Comparison of ENCODE assay signal across 10 mouse cellular contexts in genomic region chr10:101681437-101681912, GRCm38 (mm10). TPM values are rescaled to one million over a fixed set of nuclear protein-coding genes. Genes with fewer than 3 reads are reported as not detected.
DNase-seq lines count a peak whose midpoint lies in the region; ATAC-seq lines count a peak whose summit lies in the region.
"Had no signal": no experiment of that assay in that cellular context is flagged by ENCODE, and none has a peak within 500 bp of the region (broad histone marks: within the 10 kb centered on the region; RNA-seq: fewer than 3 reads in every experiment).

Mgat4c (plus strand) TSS chr10:101681487.

- DNase-seq in cerebellum, adult 18-20 months, result peak; percentile 1 to 2
- no peak for DNase-seq in cerebellum, adult 11-12 months
- peak; percentile 27 for DNase-seq in layer of hippocampus, adult 9-10 months (ENCODE audit: low spot score)
- no peak for DNase-seq in spleen, postnatal 4 days (ENCODE audit: low spot score in 2 of 2)
- DNase-seq in T-cell, adult 2 months (ENCODE audit: low spot score), result no peak
- DNase-seq in thymus, postnatal 36 days, result no peak

- 39% methylated on average over 6 of the region's 6 CpGs for WGBS in forebrain, embryonic 15.5 days
- WGBS in neural tube, embryonic 14.5 days, result 28% methylated on average over 6 of the region's 6 CpGs

- peak within 1 kb of the TSS; percentile 8; the same call in 1 of the 2 replicates for H3K9ac ChIP-seq in forebrain, embryonic 15.5 days (replicated peaks)
- no peak within 1 kb of the TSS for H3K9ac ChIP-seq in neural tube, embryonic 14.5 days (replicated peaks; ENCODE audit: low read depth, low read length)
- H3K9ac ChIP-seq: liver, embryonic 12.5 days had no signal

- H3K4me1 ChIP-seq in forebrain, embryonic 15.5 days, result no peaks in the 10 kb centered on the region
- H3K4me1 ChIP-seq in neural tube, embryonic 14.5 days (ENCODE audit: control insufficient read depth, insufficient read depth, low read length), result no peaks in the 10 kb centered on the region
- H3K4me1 ChIP-seq: heart, embryonic 10.5 days; liver, embryonic 12.5 days had no signal

- H3K27me3 ChIP-seq in forebrain, embryonic 15.5 days, result no peaks in the 10 kb centered on the region
- no peaks in the 10 kb centered on the region for H3K27me3 ChIP-seq in neural tube, embryonic 14.5 days (ENCODE audit: control insufficient read depth, insufficient read depth, low read length)
- H3K27me3 ChIP-seq: liver, embryonic 12.5 days had no signal

- H3K4me3 ChIP-seq in forebrain, embryonic 15.5 days, result peak within 1 kb of the TSS; percentile 22
- peak within 1 kb of the TSS; percentile 19 for H3K4me3 ChIP-seq in neural tube, embryonic 14.5 days (ENCODE audit: low read depth, low read length)
- H3K4me3 ChIP-seq: heart, embryonic 10.5 days; liver, embryonic 12.5 days had no signal

- peak within 1 kb of the TSS; percentile 79 for H3K27ac ChIP-seq in forebrain, embryonic 15.5 days (replicated peaks)
- H3K27ac ChIP-seq in neural tube, embryonic 14.5 days (ENCODE audit: low read depth, low read length), result peak within 1 kb of the TSS; percentile 60
- H3K27ac ChIP-seq: heart, embryonic 10.5 days; liver, embryonic 12.5 days had no signal

- H3K4me2 ChIP-seq in forebrain, embryonic 15.5 days (replicated peaks), result peak within 1 kb of the TSS; percentile 22; the same call in 1 of the 2 replicates
- peak within 1 kb of the TSS; percentile 29 for H3K4me2 ChIP-seq in neural tube, embryonic 14.5 days (ENCODE audit: low read depth, low read length)
- H3K4me2 ChIP-seq: liver, embryonic 12.5 days had no signal

- no peaks in the 10 kb centered on the region for H3K9me3 ChIP-seq in forebrain, embryonic 15.5 days
- H3K9me3 ChIP-seq in neural tube, embryonic 14.5 days (ENCODE audit: control insufficient read depth, low read length), result no peaks in the 10 kb centered on the region
- H3K9me3 ChIP-seq: heart, embryonic 10.5 days; liver, embryonic 12.5 days had no signal

- peak; percentile 93 for ATAC-seq in forebrain, embryonic 15.5 days (replicated peaks)
- ATAC-seq in neural tube, embryonic 14.5 days (ENCODE audit: low read depth), result peak; percentile 69
- ATAC-seq: liver, embryonic 12.5 days had no signal

- no peaks in the 10 kb centered on the region for H3K36me3 ChIP-seq in forebrain, embryonic 15.5 days
- no peaks in the 10 kb centered on the region for H3K36me3 ChIP-seq in neural tube, embryonic 14.5 days (ENCODE audit: control insufficient read depth, insufficient read depth, low read length)
- H3K36me3 ChIP-seq: heart, embryonic 10.5 days; liver, embryonic 12.5 days had no signal

RNA-seq across cellular contexts. Expression of gene Mgat4c, which starts in this region (rescaled TPM):
- 18.2 and 19.5 TPM in 2 replicates for polyA plus RNA-seq in forebrain, embryonic 15.5 days (2015; fragmentation: Nextera tagmentation; extraction: Ambion mirVana)
- 50.6 and 71.1 TPM in 2 replicates for polyA plus RNA-seq in neural tube, embryonic 14.5 days (2014; fragmentation: Nextera tagmentation; extraction: Ambion mirVana)
- polyA plus RNA-seq: liver, embryonic 12.5 days had no signal

Comparison
In these comparisons a context has a peak if more than half of its experiments do, and no peak if none do; other contexts are left out.
1. DNase-seq: peak in cerebellum, adult 18-20 months (2 of 2) and layer of hippocampus, adult 9-10 months (single experiment); none in cerebellum, adult 11-12 months (single experiment), spleen, postnatal 4 days (0 of 2), T-cell, adult 2 months (single experiment) and thymus, postnatal 36 days (0 of 2).